Mouse (Mus musculus) myocyte (in vitro differentiated cells): Measurements from ENCODE around the gene Ndufb4.

ENCODE experiments used
- CEBPB ChIP-seq: IDR thresholded peaks from 2 replicates; pipeline ENCODE4 v1.6.1; 2011; ENCODE audit warnings: mild to moderate bottlenecking, moderate library complexity; ENCODE audit not compliant: poor library complexity, insufficient read depth, severe bottlenecking
- MAX ChIP-seq: IDR thresholded peaks from one replicate; pipeline ENCODE4 v1.6.1; 2011; ENCODE audit warnings: low read depth, mild to moderate bottlenecking, control low read depth
- POLR2A ChIP-seq: IDR thresholded peaks from one replicate; pipeline ENCODE4 v1.6.1; 2011; ENCODE audit warnings: low read depth, mild to moderate bottlenecking, control low read depth, moderate library complexity; ENCODE audit not compliant: insufficient read length
- REST ChIP-seq: IDR thresholded peaks from one replicate; pipeline ENCODE4 v1.6.1; 2011; ENCODE audit warnings: mild to moderate bottlenecking, control low read depth, moderate library complexity; ENCODE audit not compliant: insufficient read depth, insufficient read length
- USF1 ChIP-seq: IDR thresholded peaks from one replicate; pipeline ENCODE4 v1.6.1; 2011; ENCODE audit warnings: low read depth, mild to moderate bottlenecking, control low read depth, moderate library complexity

DNA sequence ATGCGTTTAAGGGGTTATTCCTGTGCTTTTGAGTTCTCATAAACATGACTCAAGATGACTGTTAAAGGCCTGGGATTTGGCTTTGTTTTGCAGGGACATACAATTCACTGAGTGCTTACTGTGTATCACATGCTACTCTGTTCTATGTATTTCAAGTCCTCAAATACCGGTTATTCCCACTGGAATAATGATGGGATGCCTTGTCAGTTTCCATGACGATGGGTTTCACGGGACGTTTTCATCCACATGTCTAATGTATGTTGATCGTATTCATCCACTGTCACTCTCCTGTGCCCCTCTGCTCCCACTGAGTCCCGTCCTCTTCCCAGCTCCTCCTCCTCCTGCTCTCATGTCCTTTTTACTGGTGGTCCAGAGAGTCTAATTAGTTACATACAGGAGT lies 2.5 kb upstream of the Ndufb4 start:
- TF ChIP-seq USF1 (no peak), MAX (no peak), POLR2A (no peak), CEBPB (no peak), REST (no peak)
